Mouse (Mus musculus) midbrain, embryonic 12.5 days (tissue): ENCODE measurements around the gene B430306N03Rik. TPM values are rescaled to one million over a fixed set of nuclear protein-coding genes. Genes with fewer than 3 reads are reported as not detected.
"Not testable (repeated sequence)": the region's sequence is repeated elsewhere in the genome, so short reads cannot be mapped to it uniquely, and the experiment has no call there.

Experiments
- ATAC-seq: fragments of 200-750 bp; cut with Nextera tagmentation; 2 replicates; pipeline ENCODE4 v1.8.0; 2017; ENCODE audit warnings: low read depth, moderate TSS enrichment, moderate library complexity; ENCODE audit not compliant: low FRiP score
- H3K27ac ChIP-seq: fragments of 300-500 bp; sonication (generic); replicated peaks from 2 replicates; pipeline ENCODE4 v1.5.1; 2016; ENCODE audit warnings: mild to moderate bottlenecking
- H3K27me3 ChIP-seq: fragments of 300-500 bp; sonication (generic); 2 replicates; pipeline ENCODE4 v1.6.1; 2016; ENCODE audit warnings: mild to moderate bottlenecking
- H3K36me3 ChIP-seq: fragments of 300-500 bp; sonication (generic); 2 replicates; pipeline ENCODE4 v1.6.1; 2016
- H3K4me1 ChIP-seq: fragments of 300-500 bp; sonication (generic); 2 replicates; pipeline ENCODE4 v1.6.1; 2016
- H3K4me2 ChIP-seq: fragments of 300-500 bp; sonication (generic); replicated peaks from 2 replicates; pipeline ENCODE4 v1.6.1; 2016; ENCODE audit warnings: mild to moderate bottlenecking, moderate library complexity
- H3K4me3 ChIP-seq: fragments of 300-500 bp; sonication (generic); 2 replicates; pipeline ENCODE4 v1.5.1; 2016; ENCODE audit warnings: mild to moderate bottlenecking
- H3K9ac ChIP-seq: fragments of 300-500 bp; sonication (generic); replicated peaks from 2 replicates; pipeline ENCODE4 v1.6.1; 2016; ENCODE audit warnings: mild to moderate bottlenecking, moderate library complexity
- H3K9me3 ChIP-seq: fragments of 300-500 bp; sonication (generic); 2 replicates; pipeline ENCODE4 v1.6.1; 2016; ENCODE audit warnings: mild to moderate bottlenecking
- WGBS: fragments of 180-500 bp; shearing (Covaris S2); methylation state at CpG from one replicate; pipeline ENCODE4 v1.1.7; 2016; 5-methylcytosine and 5-hydroxymethylcytosine counted together
- polyA plus RNA-seq: library from polyadenylated mRNA; unstranded; fragments of >200 nt; fragmentation: Nextera tagmentation; extraction: Ambion mirVana; gene quantifications from 2 replicates; pipeline ENCODE4 v1.2.1, GENCODE M21; 2016

The B430306N03Rik gene
- polyA plus RNA-seq: 0.17 and 0.22 TPM in 2 replicates

- not testable (repeated sequence) for H3K27ac ChIP-seq, H3K4me2 ChIP-seq, H3K36me3 ChIP-seq, ATAC-seq, H3K9me3 ChIP-seq, H3K4me1 ChIP-seq, H3K9ac ChIP-seq, H3K4me3 ChIP-seq, H3K27me3 ChIP-seq
- WGBS: 81% methylated on average over 3 of the region's 3 CpGs
Measured at GRCm38 (mm10) chr17:48315905-48316579, at the start of gene B430306N03Rik. B430306N03Rik (plus strand) TSS chr17:48316141.

GRCm38 (mm10) chr17:48266610-48267304, 49.2 kb upstream of the B430306N03Rik start:
- H3K27me3 ChIP-seq: no peaks in the 10 kb centered on the region
- no peaks in the 10 kb centered on the region for H3K9me3 ChIP-seq
- H3K4me3 ChIP-seq: no peak overlapping the region
- no peak overlapping the region for H3K27ac ChIP-seq
- no peaks in the 10 kb centered on the region for H3K36me3 ChIP-seq
- WGBS: 52% methylated on average over 2 of the region's 2 CpGs
- no peak overlapping the region for H3K9ac ChIP-seq
- no peak for ATAC-seq
- no peak overlapping the region for H3K4me2 ChIP-seq
- H3K4me1 ChIP-seq: peaks cover 12% of the 10 kb centered on the region; the same call in 1 of the 2 replicates

DNA sequence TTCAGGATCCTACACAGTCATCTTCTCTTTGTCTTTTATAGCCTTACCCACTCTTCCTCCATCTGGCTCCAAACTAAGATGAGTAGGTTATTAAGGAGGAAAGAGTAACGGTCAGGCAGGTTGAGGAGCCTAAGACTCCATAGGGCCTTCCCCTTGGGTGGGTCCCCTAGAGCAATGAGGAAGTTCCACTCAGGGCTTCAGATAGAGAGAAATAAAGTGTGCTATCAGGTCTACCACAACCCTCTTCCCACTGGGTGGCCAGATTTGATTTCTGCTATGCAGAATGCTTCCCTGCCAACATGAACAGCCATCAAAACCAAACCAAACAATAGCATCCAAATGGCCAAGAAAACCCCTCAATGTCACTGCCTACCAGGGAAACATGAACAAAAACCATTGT, 48.4 kb upstream of the B430306N03Rik start:
- no peaks in the 10 kb centered on the region for H3K36me3 ChIP-seq
- H3K9me3 ChIP-seq: no peaks in the 10 kb centered on the region
- H3K4me1 ChIP-seq: peaks cover 12% of the 10 kb centered on the region; the same call in 1 of the 2 replicates
- no peaks in the 10 kb centered on the region for H3K27me3 ChIP-seq
- no peak overlapping the region for H3K4me3 ChIP-seq
- WGBS: 92% methylated on average over 1 of the region's 1 CpGs
- no peak overlapping the region for H3K4me2 ChIP-seq
- H3K9ac ChIP-seq: no peak overlapping the region
- ATAC-seq: no peak
- no peak overlapping the region for H3K27ac ChIP-seq

DNA sequence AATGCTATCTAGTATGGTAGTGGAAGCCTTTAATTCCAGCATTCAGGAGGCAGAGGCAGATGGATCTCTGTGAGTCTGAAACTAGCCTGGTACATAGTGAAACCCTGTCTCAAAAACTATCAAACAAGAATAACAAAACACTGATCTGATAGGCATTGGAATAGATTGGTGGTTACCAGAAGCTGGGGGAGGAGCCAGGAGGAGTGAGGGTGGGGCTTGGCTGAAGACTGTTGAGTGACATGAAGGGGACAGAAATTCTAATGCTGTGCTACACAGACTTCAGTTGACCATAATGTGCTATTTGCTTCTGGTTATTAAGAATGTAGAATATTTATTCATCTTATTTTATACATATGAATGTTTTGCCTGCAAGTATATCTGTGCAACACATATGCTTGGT, 47.7 kb upstream of the B430306N03Rik start:
- Histone ChIP-seq H3K27me3 (no peaks in the 10 kb centered on the region), H3K9ac (no peak overlapping the region), H3K4me1 (peaks cover 12% of the 10 kb centered on the region; the same call in 1 of the 2 replicates), H3K27ac (no peak overlapping the region), H3K36me3 (no peaks in the 10 kb centered on the region), H3K9me3 (no peaks in the 10 kb centered on the region), H3K4me2 (no peak overlapping the region), H3K4me3 (no peak overlapping the region)
- ATAC-seq: no peak

GRCm38 (mm10) chr17:48269833-48270232, 46.1 kb upstream of the B430306N03Rik start:
- 71% methylated on average over 4 of the region's 4 CpGs for WGBS
- H3K27me3 ChIP-seq: no peaks in the 10 kb centered on the region
- H3K9ac ChIP-seq: no peak overlapping the region
- no peak overlapping the region for H3K4me2 ChIP-seq
- no peak for ATAC-seq
- no peaks in the 10 kb centered on the region for H3K9me3 ChIP-seq
- peaks cover 12% of the 10 kb centered on the region; the same call in 1 of the 2 replicates for H3K4me1 ChIP-seq
- no peaks in the 10 kb centered on the region for H3K36me3 ChIP-seq
- H3K27ac ChIP-seq: no peak overlapping the region
- no peak overlapping the region for H3K4me3 ChIP-seq

GRCm38 (mm10) chr17:48272158-48272557, 43.8 kb upstream of the B430306N03Rik start:
- H3K27me3 ChIP-seq: no peaks in the 10 kb centered on the region
- H3K9me3 ChIP-seq: no peaks in the 10 kb centered on the region
- no peak overlapping the region for H3K4me3 ChIP-seq
- no peaks in the 10 kb centered on the region for H3K36me3 ChIP-seq
- no peak overlapping the region for H3K9ac ChIP-seq
- H3K4me2 ChIP-seq: no peak overlapping the region
- H3K27ac ChIP-seq: no peak overlapping the region
- H3K4me1 ChIP-seq: no peaks in the 10 kb centered on the region
- WGBS: 83% methylated on average over 5 of the region's 5 CpGs
- ATAC-seq: no peak

DNA sequence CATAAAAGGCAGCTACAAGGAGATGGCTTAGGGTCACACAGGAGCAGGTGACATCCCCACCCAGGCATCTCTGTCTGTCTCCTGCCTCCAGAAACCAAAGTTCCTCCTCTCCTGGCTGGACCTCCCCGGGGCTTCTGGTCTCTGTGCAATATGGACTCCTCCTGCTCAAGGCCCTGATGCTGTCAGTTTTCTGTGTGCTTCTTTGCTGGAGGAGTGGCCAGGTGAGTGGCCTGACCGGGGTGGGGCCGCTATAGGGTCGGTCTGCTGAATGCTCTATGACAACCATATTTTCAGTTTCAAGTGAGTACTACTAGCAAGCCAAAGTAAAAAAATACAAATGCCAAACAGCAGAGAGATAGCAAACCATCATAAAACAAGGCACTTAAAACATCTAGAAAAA, 43.3 kb upstream of the B430306N03Rik start:
- Histone ChIP-seq H3K9me3 (no peaks in the 10 kb centered on the region), H3K27ac (no peak overlapping the region), H3K4me3 (no peak overlapping the region), H3K36me3 (no peaks in the 10 kb centered on the region), H3K9ac (no peak overlapping the region), H3K4me1 (no peaks in the 10 kb centered on the region), H3K4me2 (no peak overlapping the region), H3K27me3 (no peaks in the 10 kb centered on the region)
- 93% methylated on average over 4 of the region's 4 CpGs for whole genome bisulfite sequencing
- ATAC-seq: no peak

GRCm38 (mm10) chr17:48274098-48274497, 41.8 kb upstream of the B430306N03Rik start:
- Histone ChIP-seq H3K27me3 (no peaks in the 10 kb centered on the region), H3K27ac (no peak overlapping the region), H3K9ac (no peak overlapping the region), H3K9me3 (no peaks in the 10 kb centered on the region), H3K4me1 (no peaks in the 10 kb centered on the region), H3K4me2 (no peak overlapping the region), H3K4me3 (no peak overlapping the region), H3K36me3 (no peaks in the 10 kb centered on the region)
- no peak for ATAC-seq
- 80% methylated on average over 4 of the region's 4 CpGs for WGBS

- Histone ChIP-seq H3K4me3 (no peak overlapping the region), H3K9ac (no peak overlapping the region), H3K9me3 (no peaks in the 10 kb centered on the region), H3K4me1 (no peaks in the 10 kb centered on the region), H3K36me3 (no peaks in the 10 kb centered on the region), H3K4me2 (no peak overlapping the region), H3K27me3 (no peaks in the 10 kb centered on the region), H3K27ac (no peak overlapping the region)
- ATAC-seq: 0 out of 2 replicates have a peak, but pooled peaks have one; percentile 52
- 30% methylated on average over 6 of the region's 6 CpGs for WGBS
Measured at GRCm38 (mm10) chr17:48274885-48275284, 41.1 kb upstream of the B430306N03Rik start.

GRCm38 (mm10) chr17:48275736-48276135, 40.2 kb upstream of the B430306N03Rik start:
- Histone ChIP-seq H3K36me3 (no peaks in the 10 kb centered on the region), H3K9me3 (no peaks in the 10 kb centered on the region), H3K4me3 (no peak overlapping the region), H3K9ac (no peak overlapping the region), H3K27me3 (no peaks in the 10 kb centered on the region), H3K4me2 (no peak overlapping the region), H3K4me1 (no peaks in the 10 kb centered on the region), H3K27ac (no peak overlapping the region)
- ATAC-seq: no peak
- WGBS: 62% methylated on average over 7 of the region's 7 CpGs

GRCm38 (mm10) chr17:48278381-48278780, 37.6 kb upstream of the B430306N03Rik start:
- H3K36me3 ChIP-seq: no peaks in the 10 kb centered on the region
- no peak overlapping the region for H3K27ac ChIP-seq
- peaks cover 12% of the 10 kb centered on the region; the same call in 1 of the 2 replicates for H3K4me1 ChIP-seq
- H3K9me3 ChIP-seq: no peaks in the 10 kb centered on the region
- ATAC-seq: no peak
- H3K27me3 ChIP-seq: no peaks in the 10 kb centered on the region
- H3K4me2 ChIP-seq: no peak overlapping the region
- no peak overlapping the region for H3K4me3 ChIP-seq
- H3K9ac ChIP-seq: no peak overlapping the region

GRCm38 (mm10) chr17:48279002-48279401, 36.9 kb upstream of the B430306N03Rik start:
- Histone ChIP-seq H3K27me3 (no peaks in the 10 kb centered on the region), H3K36me3 (no peaks in the 10 kb centered on the region), H3K9me3 (no peaks in the 10 kb centered on the region), H3K27ac (no peak overlapping the region), H3K9ac (no peak overlapping the region), H3K4me1 (peaks cover 12% of the 10 kb centered on the region; the same call in 1 of the 2 replicates), H3K4me2 (no peak overlapping the region), H3K4me3 (no peak overlapping the region)
- WGBS: 85% methylated on average over 4 of the region's 4 CpGs
- no peak for ATAC-seq
